Mouse (Mus musculus): ENCODE results near the gene Ccdc137. TPM values are rescaled to one million over a fixed set of nuclear protein-coding genes. Genes with fewer than 3 reads are reported as not detected.

The Ccdc137 gene
- total and polyA plus RNA-seq, 2 experiments = 4.6 to 8.7 TPM

DNA sequence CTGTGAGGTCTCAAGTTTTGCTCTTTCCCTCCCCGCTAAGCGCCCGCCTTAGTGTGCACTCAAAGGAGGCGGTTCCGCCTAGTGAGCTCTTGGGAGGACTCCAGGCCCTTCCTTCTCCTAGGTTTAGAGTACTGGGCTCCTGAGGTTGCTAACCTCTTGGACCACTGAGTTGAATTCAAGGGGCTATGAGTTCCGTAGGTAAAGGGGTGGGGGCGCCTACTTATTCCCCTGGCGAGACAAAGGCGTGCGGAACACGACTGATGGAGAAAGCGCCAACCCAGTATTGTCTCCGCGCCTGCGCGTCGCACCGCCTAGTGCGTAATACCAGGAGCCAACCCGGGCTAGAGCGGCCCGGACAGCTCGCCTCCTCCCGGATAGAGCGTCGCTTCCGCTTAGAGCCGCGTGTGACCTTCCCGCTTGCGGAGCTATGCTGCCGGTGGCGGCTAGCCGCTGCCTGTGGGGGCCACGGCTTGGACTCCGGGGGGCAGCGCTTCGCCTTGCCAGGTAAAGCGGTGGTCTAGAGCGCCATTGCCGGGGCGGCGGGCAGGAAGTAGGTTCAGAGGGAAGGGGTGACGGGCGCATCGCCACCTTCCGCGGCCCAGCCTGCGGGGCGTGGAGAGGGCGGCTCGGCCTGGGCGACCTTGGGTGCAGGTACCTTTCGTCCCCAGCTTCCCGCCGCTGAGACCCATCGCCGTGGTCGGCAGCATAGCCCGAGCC, 26.5 kb downstream of the Ccdc137 start, which contains the start of gene Mrpl12:
Mrpl12 (plus strand) TSS at position 349 of the 717 bp plus-strand sequence.
- 1% methylated on average over 59 of the region's 60 CpGs for WGBS
- Histone ChIP-seq H3K4me1 (ENCODE audit: control insufficient read depth, insufficient read depth, low read length) (peaks cover 11% of the 10 kb centered on the region; the same call in 1 of the 2 replicates), H3K27me3 (ENCODE audit: control insufficient read depth, insufficient read depth, low read length) (no peaks in the 10 kb centered on the region), H3K79me2 (ENCODE audit: control insufficient read depth, insufficient read depth, low read length) (peaks cover 9% of the 10 kb centered on the region; the same call in 1 of the 2 replicates), H3K27ac (replicated peaks; ENCODE audit: insufficient read depth, low read depth, low read length) (peak within 1 kb of the TSS; percentile 95), H3K36me3 (ENCODE audit: control insufficient read depth, insufficient read depth, low read length) (peaks cover 25% of the 10 kb centered on the region), H3K4me3 (ENCODE audit: insufficient read depth, low read depth, low read length) (peak within 1 kb of the TSS; percentile 91), H3K9ac (ENCODE audit: low read depth, low read length) (peak within 1 kb of the TSS; percentile 97)
- peak; percentile 84 for TF ChIP-seq POLR2A (IDR thresholded peaks at IDR 0.05; ENCODE audit: extremely low read depth, insufficient read depth, low read length)
- no peak for TF ChIP-seq CTCF (IDR thresholded peaks at IDR 0.05; ENCODE audit: low read depth, low read length)
- peak; percentile 86 for DNase-seq (ENCODE audit: extremely low read depth, low read depth, low spot score)

DNA sequence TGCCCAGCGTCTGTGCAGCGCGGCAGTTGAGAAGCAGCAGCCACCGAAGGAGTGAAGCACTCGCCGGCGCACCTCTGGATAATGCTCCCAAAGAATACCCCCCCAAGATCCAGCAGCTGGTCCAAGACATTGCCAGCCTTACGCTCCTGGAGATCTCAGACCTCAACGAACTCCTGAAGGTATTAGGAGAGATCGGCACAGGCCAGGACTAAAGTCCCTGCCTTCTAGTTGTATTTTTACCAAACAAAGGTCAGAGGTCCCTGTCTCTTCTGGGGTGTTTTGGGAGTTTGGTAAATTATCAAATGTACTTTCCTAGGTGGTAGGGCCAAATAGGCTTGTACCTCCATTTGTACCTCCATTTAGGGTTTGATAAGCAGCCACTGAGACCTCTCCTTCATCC, 27.3 kb downstream of the Ccdc137 start:
- DNase-seq (ENCODE audit: extremely low read depth, low read depth, low spot score) = peak; percentile 87
- H3K27me3 ChIP-seq (ENCODE audit: control insufficient read depth, insufficient read depth, low read length) = no peaks in the 10 kb centered on the region
- WGBS = 2% methylated on average over 10 of the region's 10 CpGs
- H3K36me3 ChIP-seq (ENCODE audit: control insufficient read depth, insufficient read depth, low read length) = peaks cover 24% of the 10 kb centered on the region
- H3K4me3 ChIP-seq (ENCODE audit: insufficient read depth, low read depth, low read length) = peak overlapping the region; percentile 91
- H3K27ac ChIP-seq (replicated peaks; ENCODE audit: insufficient read depth, low read depth, low read length) = peak overlapping the region; percentile 95
- TF ChIP-seq POLR2A (IDR thresholded peaks at IDR 0.05; ENCODE audit: extremely low read depth, insufficient read depth, low read length) = no peak
- no peak for TF ChIP-seq CTCF (IDR thresholded peaks at IDR 0.05; ENCODE audit: low read depth, low read length)
- peaks cover 17% of the 10 kb centered on the region for H3K4me1 ChIP-seq (ENCODE audit: control insufficient read depth, insufficient read depth, low read length)
- peak overlapping the region; percentile 97 for H3K9ac ChIP-seq (ENCODE audit: low read depth, low read length)
- H3K79me2 ChIP-seq (ENCODE audit: control insufficient read depth, insufficient read depth, low read length) = peaks cover 9% of the 10 kb centered on the region; the same call in 1 of the 2 replicates

- WGBS = 70% methylated on average over 4 of the region's 4 CpGs
- no peak for TF ChIP-seq POLR2A (IDR thresholded peaks at IDR 0.05; ENCODE audit: extremely low read depth, insufficient read depth, low read length)
- TF ChIP-seq CTCF (IDR thresholded peaks at IDR 0.05; ENCODE audit: low read depth, low read length) = no peak
- H3K4me3 ChIP-seq (ENCODE audit: insufficient read depth, low read depth, low read length) = no peak overlapping the region
- DNase-seq (ENCODE audit: extremely low read depth, low read depth, low spot score) = no peak
- no peaks in the 10 kb centered on the region for H3K27me3 ChIP-seq (ENCODE audit: control insufficient read depth, insufficient read depth, low read length)
- no peak overlapping the region for H3K27ac ChIP-seq (replicated peaks; ENCODE audit: insufficient read depth, low read depth, low read length)
- H3K4me1 ChIP-seq (ENCODE audit: control insufficient read depth, insufficient read depth, low read length) = peaks cover 31% of the 10 kb centered on the region
- peaks cover 15% of the 10 kb centered on the region; the same call in 1 of the 2 replicates for H3K36me3 ChIP-seq (ENCODE audit: control insufficient read depth, insufficient read depth, low read length)
- no peak overlapping the region for H3K9ac ChIP-seq (ENCODE audit: low read depth, low read length)
- peaks cover 9% of the 10 kb centered on the region; the same call in 1 of the 2 replicates for H3K79me2 ChIP-seq (ENCODE audit: control insufficient read depth, insufficient read depth, low read length)
Observed at GRCm38 (mm10) chr11:120488516-120488915, 30.6 kb downstream of the Ccdc137 start.

- no peak overlapping the region; the same call in 1 of the 2 replicates for H3K9ac ChIP-seq (ENCODE audit: low read depth, low read length)
- H3K36me3 ChIP-seq (ENCODE audit: control insufficient read depth, insufficient read depth, low read length) = peaks cover 15% of the 10 kb centered on the region; the same call in 1 of the 2 replicates
- H3K27me3 ChIP-seq (ENCODE audit: control insufficient read depth, insufficient read depth, low read length) = no peaks in the 10 kb centered on the region
- TF ChIP-seq POLR2A (IDR thresholded peaks at IDR 0.05; ENCODE audit: extremely low read depth, insufficient read depth, low read length) = no peak; the same call in 1 of the 2 replicates
- peak; percentile 85 for TF ChIP-seq CTCF (IDR thresholded peaks at IDR 0.05; ENCODE audit: low read depth, low read length)
- H3K79me2 ChIP-seq (ENCODE audit: control insufficient read depth, insufficient read depth, low read length) = peaks cover 9% of the 10 kb centered on the region; the same call in 1 of the 2 replicates
- DNase-seq (ENCODE audit: extremely low read depth, low read depth, low spot score) = peak; percentile 100
- no peak overlapping the region for H3K4me3 ChIP-seq (ENCODE audit: insufficient read depth, low read depth, low read length)
- H3K4me1 ChIP-seq (ENCODE audit: control insufficient read depth, insufficient read depth, low read length) = peaks cover 32% of the 10 kb centered on the region
- 37% methylated on average over 4 of the region's 4 CpGs for WGBS
- H3K27ac ChIP-seq (replicated peaks; ENCODE audit: insufficient read depth, low read depth, low read length) = peak overlapping the region; percentile 93
Observed at GRCm38 (mm10) chr11:120489054-120489761, 31.3 kb downstream of the Ccdc137 start.

- peak overlapping the region; percentile 93 for H3K27ac ChIP-seq (replicated peaks; ENCODE audit: insufficient read depth, low read depth, low read length)
- H3K4me1 ChIP-seq (ENCODE audit: control insufficient read depth, insufficient read depth, low read length) = peaks cover 33% of the 10 kb centered on the region
- peak; percentile 87 for DNase-seq (ENCODE audit: extremely low read depth, low read depth, low spot score)
- no peaks in the 10 kb centered on the region for H3K27me3 ChIP-seq (ENCODE audit: control insufficient read depth, insufficient read depth, low read length)
- H3K4me3 ChIP-seq (ENCODE audit: insufficient read depth, low read depth, low read length) = no peak overlapping the region
- peaks cover 4% of the 10 kb centered on the region; the same call in 1 of the 2 replicates for H3K79me2 ChIP-seq (ENCODE audit: control insufficient read depth, insufficient read depth, low read length)
- H3K36me3 ChIP-seq (ENCODE audit: control insufficient read depth, insufficient read depth, low read length) = peaks cover 24% of the 10 kb centered on the region; the same call in 1 of the 2 replicates
- peak overlapping the region; percentile 58 for H3K9ac ChIP-seq (ENCODE audit: low read depth, low read length)
- WGBS = 22% methylated on average over 4 of the region's 4 CpGs
- no peak for TF ChIP-seq POLR2A (IDR thresholded peaks at IDR 0.05; ENCODE audit: extremely low read depth, insufficient read depth, low read length)
- no peak for TF ChIP-seq CTCF (IDR thresholded peaks at IDR 0.05; ENCODE audit: low read depth, low read length)
Observed at GRCm38 (mm10) chr11:120490291-120491046, 32.6 kb downstream of the Ccdc137 start.
